Mouse (Mus musculus) urinary bladder, postnatal 14 days (tissue): ENCODE results near the gene Dlgap5.

Experiments used
- DNase-seq: peaks from one replicate; pipeline ENCODE4 v3.0.0; 2021; ENCODE audit warnings: low spot score

Gene Dlgap5

DNA sequence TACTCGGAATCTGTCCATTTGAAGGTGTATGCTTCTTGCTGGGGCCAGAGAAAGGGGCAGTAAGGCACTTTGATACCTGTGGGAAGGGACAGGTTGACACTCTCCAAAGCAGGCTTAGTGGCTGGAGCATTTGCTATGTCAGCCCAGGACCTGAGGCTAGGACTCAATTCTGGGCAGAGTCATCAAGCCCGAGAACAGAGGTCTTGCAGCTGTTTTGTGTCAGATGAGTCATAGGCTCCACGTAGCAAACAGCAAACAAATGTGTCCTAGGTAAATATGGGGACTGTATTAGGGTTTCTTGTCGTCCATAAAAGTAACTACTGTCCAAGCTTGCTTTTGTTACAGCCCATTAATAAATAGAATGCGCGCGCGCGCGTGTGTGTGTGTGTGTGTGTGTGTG is 65.9 kb downstream of the Dlgap5 start:
- no peak for DNase-seq

- no peak for DNase-seq
These were observed 67.2 kb downstream of the Dlgap5 start for GRCm38 (mm10) chr14:47350974-47351373.

DNA sequence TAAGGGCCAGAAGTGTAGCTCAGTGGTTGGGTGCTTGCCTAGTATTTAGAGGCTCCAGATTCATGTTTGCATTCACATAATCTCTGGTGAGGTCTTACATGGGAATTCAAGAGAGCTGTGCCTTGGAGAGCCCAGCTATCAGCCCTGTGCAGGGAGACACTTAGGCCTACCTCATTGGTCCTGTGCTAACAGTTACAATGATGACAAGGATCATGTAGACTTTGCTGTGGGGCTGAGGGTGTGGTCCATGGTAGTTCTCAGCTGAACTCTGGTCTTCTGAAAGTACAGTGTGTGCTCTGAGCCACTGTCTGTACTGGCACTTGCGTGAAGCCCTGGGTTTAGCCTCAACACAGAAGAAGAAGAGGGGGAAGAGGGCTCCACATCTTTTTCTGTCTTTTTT is 71.5 kb downstream of the Dlgap5 start:
- DNase-seq, result no peak

DNA sequence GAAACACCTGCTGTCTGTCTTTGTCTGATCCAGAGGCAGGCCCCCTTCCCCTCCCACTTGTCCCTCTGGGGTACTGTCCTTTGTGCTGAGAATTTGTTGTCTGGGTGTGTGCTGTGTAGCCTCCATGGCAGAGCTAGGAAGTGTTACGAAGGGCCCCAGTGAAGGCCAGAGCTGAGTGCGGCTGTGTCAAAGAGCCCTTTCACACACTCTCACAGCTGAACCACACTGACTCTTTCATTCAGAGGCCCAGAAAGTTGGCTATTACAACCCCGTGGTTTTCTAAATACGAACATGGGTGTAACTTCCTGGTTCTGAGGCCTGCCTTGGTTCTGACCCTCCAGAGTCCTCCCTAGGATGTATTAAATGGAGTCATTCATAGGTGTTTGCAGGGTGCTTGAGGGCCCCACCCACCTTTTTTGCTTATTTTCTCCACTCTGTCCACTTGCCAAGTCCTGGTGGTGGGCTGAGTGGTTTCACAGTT is 76.4 kb downstream of the Dlgap5 start:
- no peak for DNase-seq

DNA sequence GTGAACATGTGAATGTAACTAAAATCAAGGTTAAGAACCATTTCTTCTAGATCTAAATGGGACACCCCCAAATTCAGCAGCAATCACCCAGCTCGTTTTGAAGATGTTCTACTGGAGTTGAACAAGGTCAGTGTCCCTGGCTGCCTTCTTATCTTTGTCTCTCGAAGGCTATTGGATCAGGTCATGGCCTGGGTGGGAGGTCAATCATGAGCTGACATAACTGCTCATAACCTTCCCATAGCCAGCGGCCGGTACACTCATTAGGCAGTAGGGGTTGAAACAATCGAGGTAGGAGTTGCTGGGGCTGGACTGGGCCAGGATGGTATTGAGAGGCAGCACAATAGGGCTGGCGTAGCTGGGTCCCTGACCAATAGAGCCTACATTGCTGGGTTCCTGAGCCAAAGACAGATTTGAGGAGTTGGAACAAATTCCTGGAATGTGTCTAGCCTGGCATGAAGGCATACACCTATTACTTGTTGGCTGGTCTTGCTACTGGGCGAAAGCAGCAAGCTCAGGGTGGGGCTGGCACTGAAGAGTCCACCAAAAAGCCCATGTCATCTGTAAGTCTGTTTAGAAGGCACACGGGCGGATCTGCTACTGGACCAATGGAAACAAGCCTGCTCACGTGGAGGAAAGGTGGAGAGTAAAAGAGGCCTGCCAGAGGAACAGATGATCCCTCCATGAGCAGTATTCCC is 77.8 kb downstream of the Dlgap5 start:
- DNase-seq, result no peak
